Mouse (Mus musculus): Measurements from ENCODE around the gene Adam17.

GRCm38 (mm10) chr12:21305741-21306140 is 67.7 kb downstream of the Adam17 start:
- TF ChIP-seq POLR2A (IDR thresholded peaks at IDR 0.05; ENCODE audit: extremely low read depth, insufficient read depth, low read length), result no peak
- no peak for TF ChIP-seq CTCF (IDR thresholded peaks at IDR 0.05; ENCODE audit: low read depth, low read length)
